Mouse (Mus musculus) colon, adult 2 months (tissue): ENCODE results near the gene Calcoco2. TPM values are rescaled to one million over a fixed set of nuclear protein-coding genes. Genes with fewer than 3 reads are reported as not detected.

Experiments used
- polyA plus RNA-seq: library from polyadenylated mRNA; depleted of rRNA; stranded (reverse); fragments of >200 nt; gene quantifications from 2 replicates; pipeline ENCODE4 v1.2.3, GENCODE M21; 2012; rRNA removed

Gene Calcoco2
- 0.08 and 0.10 TPM in 2 replicates for polyA plus RNA-seq

GRCm38 (mm10) chr11:96111751-96112150 is at the start of gene Calcoco2:
TSS of gene Calcoco2 (minus strand) at chr11:96111964.

DNA sequence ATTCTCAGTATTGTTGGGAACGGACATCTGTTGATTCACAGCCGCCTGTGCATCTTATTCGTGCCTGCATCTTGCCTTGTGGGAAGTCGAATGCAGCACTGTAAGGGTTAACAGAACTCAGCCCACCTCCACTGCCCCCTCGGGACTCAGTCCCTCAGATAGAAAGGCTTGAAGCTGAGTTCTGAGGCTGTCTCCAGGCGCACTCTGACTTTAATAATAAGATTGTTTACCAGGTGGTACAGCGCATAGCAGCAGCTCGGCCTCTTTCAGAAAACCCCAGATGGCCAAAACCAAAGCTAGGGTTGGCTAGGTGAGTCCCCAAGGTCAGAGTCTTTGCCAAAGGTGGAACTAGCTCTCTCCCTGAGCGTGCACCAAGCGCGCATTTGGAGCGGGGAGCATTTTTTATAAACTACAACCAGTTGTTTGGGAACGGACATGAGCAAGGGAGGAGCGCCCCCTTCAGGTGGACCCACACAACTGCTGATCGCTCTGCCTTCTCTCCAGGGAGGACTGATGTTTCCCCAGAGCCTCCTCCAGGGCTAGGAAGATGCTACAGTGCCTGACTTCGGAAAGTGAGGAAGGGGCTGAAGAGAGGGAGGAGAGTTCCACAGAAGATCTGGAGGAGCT is 21.6 kb upstream of the Calcoco2 start, which contains the start of gene Ttll6:
Gene Ttll6, plus strand, starts transcription at position 548 of the 627 bp plus-strand sequence.

GRCm38 (mm10) chr11:96075509-96076220 is 36.1 kb downstream of the Calcoco2 start, which contains the start of gene Atp5g1:
TSS of gene Atp5g1 (minus strand) at chr11:96075670.

DNA sequence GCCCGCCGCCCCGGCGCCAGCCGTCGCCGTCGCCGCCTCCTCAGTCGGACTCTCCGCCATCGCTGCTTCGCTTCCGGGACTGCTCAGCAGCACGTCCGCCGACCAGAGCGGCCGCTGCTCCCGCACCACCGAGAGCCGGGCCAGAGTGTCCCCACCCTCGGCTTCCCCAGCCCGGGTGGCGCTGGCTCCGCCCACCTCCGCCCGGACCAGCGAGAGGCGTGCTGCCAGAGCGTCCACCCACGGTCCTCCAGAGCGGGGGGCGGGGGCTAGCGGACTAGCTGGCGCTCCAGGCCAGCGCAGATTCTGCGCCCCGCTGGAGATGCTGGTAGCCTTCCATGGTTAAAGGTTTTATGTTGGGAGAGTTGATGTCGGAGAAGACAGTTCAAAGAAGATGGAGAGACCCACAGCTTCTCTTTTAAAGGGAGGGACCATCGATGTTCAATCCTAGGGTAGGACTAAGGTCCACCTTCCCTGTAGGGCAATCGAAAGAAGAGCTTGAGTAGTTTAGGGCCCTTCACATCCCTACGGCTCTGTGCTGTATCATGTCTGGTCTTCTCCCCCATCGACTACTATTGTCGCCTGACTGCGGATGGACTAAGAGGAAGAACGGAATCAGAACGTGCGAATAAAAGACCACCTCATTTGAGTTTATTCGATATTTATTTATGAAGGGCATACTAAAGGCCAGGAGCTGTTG is 46.4 kb downstream of the Calcoco2 start, which contains the start of gene Ube2z:
Gene Ube2z, minus strand, starts transcription at position 174 of the 697 bp plus-strand sequence.

Other genes starting within 250 kb of the Calcoco2 start
- gene B4galnt2, start 197.1 kb downstream of the Calcoco2 start, polyA plus RNA-seq: 87.6 and 130 TPM in 2 replicates
- gene Igf2bp1, start 106.0 kb downstream of the Calcoco2 start, polyA plus RNA-seq: 0.21 and 0.81 TPM in 2 replicates
- gene Gip, start 87.4 kb downstream of the Calcoco2 start, polyA plus RNA-seq: not detected in 2 replicates
- gene Snf8, start 77.1 kb downstream of the Calcoco2 start, polyA plus RNA-seq: 28.8 and 29.8 TPM in 2 replicates
- 28.7 and 38.5 TPM in 2 replicates for gene Ube2z, start 46.6 kb downstream of the Calcoco2 start, polyA plus RNA-seq
- gene Atp5g1, start 36.3 kb downstream of the Calcoco2 start, polyA plus RNA-seq: 979 and 1,333 TPM in 2 replicates
- gene Ttll6, start 21.8 kb upstream of the Calcoco2 start, polyA plus RNA-seq: 18.0 and 18.6 TPM in 2 replicates
- gene Hoxb13, start 82.4 kb upstream of the Calcoco2 start, polyA plus RNA-seq: 333 and 381 TPM in 2 replicates
- 24.5 and 27.1 TPM in 2 replicates for gene Hoxb9, start 159.5 kb upstream of the Calcoco2 start, polyA plus RNA-seq
- gene Hoxb8, start 169.9 kb upstream of the Calcoco2 start, polyA plus RNA-seq: 11.8 and 19.7 TPM in 2 replicates
- gene Hoxb7, start 174.7 kb upstream of the Calcoco2 start, polyA plus RNA-seq: 2.3 and 5.4 TPM in 2 replicates
- 14.8 and 33.5 TPM in 2 replicates for gene Hoxb6, start 180.5 kb upstream of the Calcoco2 start, polyA plus RNA-seq
- gene Hoxb5, start 191.4 kb upstream of the Calcoco2 start, polyA plus RNA-seq: 8.1 and 12.3 TPM in 2 replicates
- gene Hoxb4, start 206.3 kb upstream of the Calcoco2 start, polyA plus RNA-seq: 2.3 and 6.0 TPM in 2 replicates
- gene Hoxb3, start 211.4 kb upstream of the Calcoco2 start, polyA plus RNA-seq: 9.7 and 16.5 TPM in 2 replicates
- 7.3 and 9.6 TPM in 2 replicates for gene Hoxb2, start 238.6 kb upstream of the Calcoco2 start, polyA plus RNA-seq